Mouse (Mus musculus) kidney, embryonic 14.5 days (tissue): ENCODE measurements around the gene Abcg1. TPM values are rescaled to one million over a fixed set of nuclear protein-coding genes. Genes with fewer than 3 reads are reported as not detected.

Experiments used
- ATAC-seq: fragments of 200-750 bp; cut with Nextera tagmentation; 2 replicates; pipeline ENCODE4 v1.8.0; 2017; ENCODE audit warnings: moderate number of reproducible peaks, mild to moderate bottlenecking, moderate TSS enrichment, moderate library complexity; ENCODE audit not compliant: low FRiP score, low TSS enrichment
- H3K27ac ChIP-seq: fragments of 300-500 bp; sonication (generic); 2 replicates; pipeline ENCODE4 v1.5.1; 2014; ENCODE audit warnings: low read depth, mild to moderate bottlenecking, low read length, moderate library complexity, mixed read lengths
- H3K27me3 ChIP-seq: fragments of 300-500 bp; sonication (generic); 2 replicates; pipeline ENCODE4 v1.6.1; 2014; ENCODE audit warnings: mild to moderate bottlenecking, low read length; ENCODE audit not compliant: control insufficient read depth, insufficient read depth
- H3K36me3 ChIP-seq: fragments of 300-500 bp; sonication (generic); 2 replicates; pipeline ENCODE4 v1.6.1; 2014; ENCODE audit warnings: low read length, mixed read lengths; ENCODE audit not compliant: control insufficient read depth, insufficient read depth
- H3K4me1 ChIP-seq: fragments of 300-500 bp; sonication (generic); 2 replicates; pipeline ENCODE4 v1.6.1; 2014; ENCODE audit warnings: low read length, mixed read lengths; ENCODE audit not compliant: control insufficient read depth, insufficient read depth
- H3K4me2 ChIP-seq: fragments of 300-500 bp; sonication (generic); replicated peaks from 2 replicates; pipeline ENCODE4 v1.6.1; 2014; ENCODE audit warnings: low read depth, mild to moderate bottlenecking, low read length
- H3K4me3 ChIP-seq: fragments of 300-500 bp; sonication (generic); 2 replicates; pipeline ENCODE4 v1.5.1; 2014; ENCODE audit warnings: mild to moderate bottlenecking, low read length
- H3K9ac ChIP-seq: fragments of 300-500 bp; sonication (generic); 2 replicates; pipeline ENCODE4 v1.6.1; 2014; ENCODE audit warnings: low read depth, mild to moderate bottlenecking, low read length, moderate library complexity
- H3K9me3 ChIP-seq: fragments of 300-500 bp; sonication (generic); 2 replicates; pipeline ENCODE4 v1.6.1; 2016; ENCODE audit warnings: low read length; ENCODE audit not compliant: control insufficient read depth
- WGBS: fragments of 180-500 bp; shearing (Covaris S2); extraction: QIAGEN DNeasy Blood & Tissue Kit; methylation state at CpG from one replicate; pipeline ENCODE4 v1.1.7; 2014; 5-methylcytosine and 5-hydroxymethylcytosine counted together
- polyA plus RNA-seq: library from polyadenylated mRNA; unstranded; fragments of >200 nt; fragmentation: Nextera tagmentation; extraction: Ambion mirVana; gene quantifications from 2 replicates; pipeline ENCODE4 v1.2.1, GENCODE M21; 2014

The Abcg1 gene
- polyA plus RNA-seq, 1 experiment from 2014 or later = 5.4 TPM

GRCm38 (mm10) chr17:31125548-31126266, 68.2 kb downstream of the Abcg1 start:
- Histone ChIP-seq H3K27ac (no peak overlapping the region), H3K4me1 (0 out of 2 replicates have a peak, but pooled peaks cover 3% of the 10 kb centered on the region), H3K9ac (no peak overlapping the region), H3K9me3 (no peaks in the 10 kb centered on the region), H3K27me3 (no peaks in the 10 kb centered on the region; the same call in 1 of the 2 replicates), H3K4me3 (no peak overlapping the region), H3K36me3 (no peaks in the 10 kb centered on the region), H3K4me2 (no peak overlapping the region)
- no peak for ATAC-seq
- WGBS = 40% methylated on average over 9 of the region's 9 CpGs

GRCm38 (mm10) chr17:31128708-31129318, 71.3 kb downstream of the Abcg1 start:
- Histone ChIP-seq H3K27me3 (no peaks in the 10 kb centered on the region), H3K36me3 (no peaks in the 10 kb centered on the region), H3K9me3 (no peaks in the 10 kb centered on the region), H3K4me2 (no peak overlapping the region), H3K27ac (no peak overlapping the region), H3K9ac (no peak overlapping the region), H3K4me3 (no peak overlapping the region), H3K4me1 (0 out of 2 replicates have a peak, but pooled peaks cover 3% of the 10 kb centered on the region)
- ATAC-seq = no peak
- 84% methylated on average over 9 of the region's 9 CpGs for WGBS

- WGBS = 12% methylated on average over 2 of the region's 2 CpGs
- no peak within 1 kb of the TSS for H3K4me3 ChIP-seq
- H3K4me1 ChIP-seq = 0 out of 2 replicates have a peak, but pooled peaks cover 3% of the 10 kb centered on the region
- H3K4me2 ChIP-seq = no peak within 1 kb of the TSS
- H3K36me3 ChIP-seq = no peaks in the 10 kb centered on the region
- no peak within 1 kb of the TSS for H3K9ac ChIP-seq
- ATAC-seq = no peak
- no peaks in the 10 kb centered on the region for H3K27me3 ChIP-seq
- H3K27ac ChIP-seq = no peak within 1 kb of the TSS
- no peaks in the 10 kb centered on the region for H3K9me3 ChIP-seq
Observed at GRCm38 (mm10) chr17:31129452-31129851, 72.0 kb downstream of the Abcg1 start, which contains the start of gene Tff3. Gene Tff3 (minus strand): TSS chr17:31129646.

GRCm38 (mm10) chr17:31131269-31131821, 73.9 kb downstream of the Abcg1 start:
- no peak overlapping the region for H3K4me2 ChIP-seq
- no peaks in the 10 kb centered on the region for H3K27me3 ChIP-seq
- no peaks in the 10 kb centered on the region for H3K9me3 ChIP-seq
- no peaks in the 10 kb centered on the region for H3K4me1 ChIP-seq
- H3K36me3 ChIP-seq = no peaks in the 10 kb centered on the region
- H3K4me3 ChIP-seq = no peak overlapping the region
- no peak for ATAC-seq
- no peak overlapping the region for H3K27ac ChIP-seq
- no peak overlapping the region for H3K9ac ChIP-seq
- WGBS = 81% methylated on average over 10 of the region's 10 CpGs

GRCm38 (mm10) chr17:31133776-31134175, 76.3 kb downstream of the Abcg1 start:
- Histone ChIP-seq H3K36me3 (no peaks in the 10 kb centered on the region), H3K9ac (no peak overlapping the region), H3K4me2 (no peak overlapping the region), H3K27me3 (no peaks in the 10 kb centered on the region), H3K4me1 (no peaks in the 10 kb centered on the region), H3K27ac (no peak overlapping the region), H3K4me3 (no peak overlapping the region), H3K9me3 (no peaks in the 10 kb centered on the region)
- WGBS = 66% methylated on average over 15 of the region's 15 CpGs
- no peak for ATAC-seq

GRCm38 (mm10) chr17:31134913-31135312, 77.4 kb downstream of the Abcg1 start:
- Histone ChIP-seq H3K27me3 (no peaks in the 10 kb centered on the region), H3K4me1 (no peaks in the 10 kb centered on the region), H3K27ac (no peak overlapping the region), H3K9ac (no peak overlapping the region), H3K9me3 (no peaks in the 10 kb centered on the region), H3K4me2 (no peak overlapping the region), H3K4me3 (no peak overlapping the region), H3K36me3 (no peaks in the 10 kb centered on the region)
- ATAC-seq = no peak
- WGBS = 57% methylated on average over 6 of the region's 6 CpGs

- Histone ChIP-seq H3K9me3 (no peaks in the 10 kb centered on the region), H3K4me1 (no peaks in the 10 kb centered on the region), H3K27me3 (no peaks in the 10 kb centered on the region), H3K4me3 (no peak overlapping the region), H3K9ac (no peak overlapping the region), H3K36me3 (no peaks in the 10 kb centered on the region), H3K4me2 (no peak overlapping the region), H3K27ac (no peak overlapping the region)
- ATAC-seq = no peak
- WGBS = 49% methylated on average over 3 of the region's 3 CpGs
Observed at GRCm38 (mm10) chr17:31136291-31136690, 78.8 kb downstream of the Abcg1 start.

- H3K36me3 ChIP-seq = no peaks in the 10 kb centered on the region
- H3K27me3 ChIP-seq = no peaks in the 10 kb centered on the region
- no peak overlapping the region for H3K4me3 ChIP-seq
- H3K9ac ChIP-seq = no peak overlapping the region
- no peaks in the 10 kb centered on the region for H3K4me1 ChIP-seq
- ATAC-seq = no peak
- WGBS = 82% methylated on average over 1 of the region's 1 CpGs
- H3K9me3 ChIP-seq = no peaks in the 10 kb centered on the region
- no peak overlapping the region for H3K4me2 ChIP-seq
- H3K27ac ChIP-seq = no peak overlapping the region
Observed at GRCm38 (mm10) chr17:31136821-31137220, 79.3 kb downstream of the Abcg1 start.

- ATAC-seq = no peak
- Histone ChIP-seq H3K9ac (no peak overlapping the region), H3K36me3 (no peaks in the 10 kb centered on the region), H3K9me3 (no peaks in the 10 kb centered on the region), H3K4me2 (no peak overlapping the region), H3K27ac (no peak overlapping the region), H3K4me3 (no peak overlapping the region), H3K4me1 (no peaks in the 10 kb centered on the region), H3K27me3 (no peaks in the 10 kb centered on the region)
- WGBS = 15% methylated on average over 5 of the region's 5 CpGs
Observed at GRCm38 (mm10) chr17:31138398-31138797, 80.9 kb downstream of the Abcg1 start.
